ENCODE assay signal across 7 mouse cellular contexts in genomic region chr11:51585608-51586252, GRCm38 (mm10). TPM values are rescaled to one million over a fixed set of nuclear protein-coding genes. Genes with fewer than 3 reads are reported as not detected.
DNase-seq lines count a peak whose midpoint lies in the region; ATAC-seq and TF ChIP-seq lines count a peak whose summit lies in the region.

No protein-coding gene starts in this region.

- H3K9me3 ChIP-seq in hindbrain, embryonic 10.5 days: no peaks in the 10 kb centered on the region
- H3K9me3 ChIP-seq in liver, embryonic 12.5 days (replicated peaks): no peaks in the 10 kb centered on the region

- H3K27ac ChIP-seq in spleen, adult 2 months (ENCODE audit: insufficient read depth, low read length): no peak overlapping the region
- H3K27ac ChIP-seq in hindbrain, embryonic 10.5 days: peak overlapping the region; percentile 93
- H3K27ac ChIP-seq in liver, embryonic 12.5 days: peak overlapping the region; percentile 85

- WGBS in spleen, adult 2 months: 38% methylated on average over 8 of the region's 8 CpGs
- WGBS in hindbrain, embryonic 10.5 days: 73% methylated on average over 8 of the region's 8 CpGs
- 37% methylated on average over 8 of the region's 8 CpGs for WGBS in liver, embryonic 12.5 days (ENCODE audit: insufficient replicate concordance)

- peaks cover 4% of the 10 kb centered on the region; the same call in 1 of the 2 replicates for H3K36me3 ChIP-seq in spleen, adult 2 months (ENCODE audit: control insufficient read depth, insufficient read depth, low read length)
- peaks cover 50% of the 10 kb centered on the region for H3K36me3 ChIP-seq in hindbrain, embryonic 10.5 days
- peaks cover 51% of the 10 kb centered on the region for H3K36me3 ChIP-seq in liver, embryonic 12.5 days

- peak overlapping the region; percentile 95 for H3K9ac ChIP-seq in liver, embryonic 12.5 days

- peak overlapping the region; percentile 76; the same call in 1 of the 2 replicates for H3K4me3 ChIP-seq in spleen, adult 2 months (ENCODE audit: extremely low read depth, insufficient read depth, insufficient read length)
- H3K4me3 ChIP-seq in hindbrain, embryonic 10.5 days: peak overlapping the region; percentile 68
- H3K4me3 ChIP-seq in liver, embryonic 12.5 days: peak overlapping the region; percentile 85

- H3K4me2 ChIP-seq in liver, embryonic 12.5 days: peak overlapping the region; percentile 86

- peaks cover 6% of the 10 kb centered on the region for H3K4me1 ChIP-seq in spleen, adult 2 months (ENCODE audit: control insufficient read depth, insufficient read depth, insufficient read length)
- peaks cover 41% of the 10 kb centered on the region for H3K4me1 ChIP-seq in hindbrain, embryonic 10.5 days (replicated peaks)
- H3K4me1 ChIP-seq in liver, embryonic 12.5 days: peaks cover 50% of the 10 kb centered on the region

- H3K27me3 ChIP-seq in spleen, adult 2 months (ENCODE audit: control insufficient read depth, insufficient read depth, low read length): no peaks in the 10 kb centered on the region
- no peaks in the 10 kb centered on the region for H3K27me3 ChIP-seq in hindbrain, embryonic 10.5 days (ENCODE audit: insufficient read depth, poor library complexity, severe bottlenecking)
- no peaks in the 10 kb centered on the region for H3K27me3 ChIP-seq in liver, embryonic 12.5 days (replicated peaks)

- no peak for DNase-seq in spleen, adult 2 months (ENCODE audit: low read depth in 1 of 2, low spot score in 2 of 2)
- DNase-seq in spleen, adult 18-20 months: no peak
- no peak for DNase-seq in hindbrain, embryonic 10.5 days (ENCODE audit: low spot score)
- DNase-seq in thymus, postnatal 10 days (ENCODE audit: low spot score in 2 of 2): no peak
- no peak for DNase-seq in cerebellum, postnatal 36 days
- no peak for DNase-seq in retina, embryonic 14.5 days (ENCODE audit: low spot score)

- no peak for TF ChIP-seq POLR2A in spleen, adult 2 months (IDR thresholded peaks at IDR 0.05; ENCODE audit: low read depth, low read length)

- ATAC-seq in liver, embryonic 12.5 days: no peak

- no peak for TF ChIP-seq CTCF in spleen, adult 2 months (IDR thresholded peaks at IDR 0.05; ENCODE audit: extremely low read depth, insufficient read depth, insufficient read length, insufficient replicate concordance)

RNA-seq across cellular contexts. Expression of gene Phykpl, which starts 1.2 kb away (rescaled TPM):
- polyA plus RNA-seq in spleen, adult 2 months (2012; rRNA removed): 13.2 and 20.5 TPM in 2 replicates
- 13.5 and 14.6 TPM in 2 replicates for polyA plus RNA-seq in hindbrain, embryonic 10.5 days (2016; fragmentation: Nextera tagmentation; extraction: Ambion mirVana)
- polyA plus RNA-seq in liver, embryonic 12.5 days (2016; fragmentation: Nextera tagmentation; extraction: Ambion mirVana): 20.1 and 22.2 TPM in 2 replicates

RNA-seq across cellular contexts. Expression of gene Hnrnpab, which starts 20.9 kb away (rescaled TPM):
- polyA plus RNA-seq in spleen, adult 2 months (2012; rRNA removed): 146 and 314 TPM in 2 replicates
- 607 and 630 TPM in 2 replicates for polyA plus RNA-seq in hindbrain, embryonic 10.5 days (2016; fragmentation: Nextera tagmentation; extraction: Ambion mirVana)
- 503 and 514 TPM in 2 replicates for polyA plus RNA-seq in liver, embryonic 12.5 days (2016; fragmentation: Nextera tagmentation; extraction: Ambion mirVana)

RNA-seq across cellular contexts. Expression of gene Nhp2, which starts 33.8 kb away (rescaled TPM):
- 34.3 and 41.2 TPM in 2 replicates for polyA plus RNA-seq in spleen, adult 2 months (2012; rRNA removed)
- 209 and 250 TPM in 2 replicates for polyA plus RNA-seq in hindbrain, embryonic 10.5 days (2016; fragmentation: Nextera tagmentation; extraction: Ambion mirVana)
- 217 and 228 TPM in 2 replicates for polyA plus RNA-seq in liver, embryonic 12.5 days (2016; fragmentation: Nextera tagmentation; extraction: Ambion mirVana)

RNA-seq across cellular contexts. Expression of gene Rmnd5b, which starts 50.0 kb away (rescaled TPM):
- 71.2 and 87.4 TPM in 2 replicates for polyA plus RNA-seq in spleen, adult 2 months (2012; rRNA removed)
- polyA plus RNA-seq in hindbrain, embryonic 10.5 days (2016; fragmentation: Nextera tagmentation; extraction: Ambion mirVana): 38.9 and 45.6 TPM in 2 replicates
- 30.4 and 34.4 TPM in 2 replicates for polyA plus RNA-seq in liver, embryonic 12.5 days (2016; fragmentation: Nextera tagmentation; extraction: Ambion mirVana)
